Mouse (Mus musculus) right cerebral cortex, postnatal 4 days (tissue): ENCODE results near the gene Mcts2.
A peak's percentile ranks its signal among the peaks of the same experiment; 100 is the strongest.
"Not testable (repeated sequence)": the region's sequence is repeated elsewhere in the genome, so short reads cannot be mapped to it uniquely, and the experiment has no call there.

ENCODE experiments used
- DNase-seq: peaks from one replicate; pipeline ENCODE4 v3.0.0-alpha.2; 2022

Gene Mcts2

GRCm38 (mm10) chr2:152686806-152687267, at the start of gene Mcts2:
Mcts2 (plus strand) TSS chr2:152687035.
- DNase-seq: peak; percentile 95

GRCm38 (mm10) chr2:152637381-152637780, 49.5 kb upstream of the Mcts2 start:
- no peak for DNase-seq

GRCm38 (mm10) chr2:152638865-152639264, 48.0 kb upstream of the Mcts2 start:
- no peak for DNase-seq

- DNase-seq: no peak
Observed at GRCm38 (mm10) chr2:152639406-152640113, 47.3 kb upstream of the Mcts2 start.

GRCm38 (mm10) chr2:152652901-152653620, 33.8 kb upstream of the Mcts2 start:
- DNase-seq: no peak

GRCm38 (mm10) chr2:152653874-152654715, 32.7 kb upstream of the Mcts2 start:
- DNase-seq: peak; percentile 53

GRCm38 (mm10) chr2:152657398-152657797, 29.4 kb upstream of the Mcts2 start:
- DNase-seq: no peak

- no peak for DNase-seq
Observed at GRCm38 (mm10) chr2:152661163-152661562, 25.7 kb upstream of the Mcts2 start.

GRCm38 (mm10) chr2:152666191-152666590, 20.6 kb upstream of the Mcts2 start:
- not testable (repeated sequence) for DNase-seq

- peak; percentile 95 for DNase-seq
Observed at GRCm38 (mm10) chr2:152669256-152669638, 17.6 kb upstream of the Mcts2 start, which contains the start of gene H13. H13 (plus strand) TSS chr2:152669461.

GRCm38 (mm10) chr2:152669639-152670484, 17.0 kb upstream of the Mcts2 start:
- peak; percentile 60 for DNase-seq

- peak; percentile 53 for DNase-seq
Observed at GRCm38 (mm10) chr2:152670983-152671641, 15.7 kb upstream of the Mcts2 start.

GRCm38 (mm10) chr2:152671642-152671999, 15.2 kb upstream of the Mcts2 start:
- peak; percentile 45 for DNase-seq

- no peak for DNase-seq
Observed at GRCm38 (mm10) chr2:152672166-152672565, 14.7 kb upstream of the Mcts2 start.

- DNase-seq: no peak
Observed at GRCm38 (mm10) chr2:152674148-152674547, 12.7 kb upstream of the Mcts2 start.

GRCm38 (mm10) chr2:152675252-152675791, 11.5 kb upstream of the Mcts2 start:
- DNase-seq: no peak

- no peak for DNase-seq
Observed at GRCm38 (mm10) chr2:152678302-152678701, 8.5 kb upstream of the Mcts2 start.

GRCm38 (mm10) chr2:152678925-152679324, 7.9 kb upstream of the Mcts2 start:
- no peak for DNase-seq

GRCm38 (mm10) chr2:152679701-152680355, 7.0 kb upstream of the Mcts2 start:
- no peak for DNase-seq

- DNase-seq: no peak
Observed at GRCm38 (mm10) chr2:152683086-152683485, 3.7 kb upstream of the Mcts2 start.

GRCm38 (mm10) chr2:152686399-152686798, 436 bp upstream of the Mcts2 start:
- no peak for DNase-seq
